ENCODE assay signal across 9 mouse cellular contexts in genomic region chr2:167538671-167539306, GRCm38 (mm10). TPM values are rescaled to one million over a fixed set of nuclear protein-coding genes. Genes with fewer than 3 reads are reported as not detected.
A peak's percentile ranks its signal among the peaks of the same experiment; 100 is the strongest.
DNase-seq lines count a peak whose midpoint lies in the region; ATAC-seq lines count a peak whose summit lies in the region.
"Had no signal": no experiment of that assay in that cellular context is flagged by ENCODE, and none has a peak within 500 bp of the region (broad histone marks: within the 10 kb centered on the region; RNA-seq: fewer than 3 reads in every experiment).

No protein-coding gene starts in this region.

- H3K4me3 ChIP-seq in heart, embryonic 14.5 days (ENCODE audit: control insufficient read depth in 1 of 2, insufficient read depth in 1 of 2, low read depth in 1 of 2, low read length in 2 of 2), result peak overlapping the region; percentile 55 to 73
- peak overlapping the region; percentile 51 for H3K4me3 ChIP-seq in liver, embryonic 15.5 days (replicated peaks)

- H3K36me3 ChIP-seq in heart, embryonic 14.5 days (ENCODE audit: control insufficient read depth, insufficient read depth, low read length), result peaks cover 14% of the 10 kb centered on the region; the same call in 1 of the 2 replicates
- H3K36me3 ChIP-seq in liver, embryonic 15.5 days (replicated peaks), result no peaks in the 10 kb centered on the region

- peak; percentile 53 for DNase-seq in kidney, postnatal 10 days
- no peak for DNase-seq in kidney, adult 9 months
- DNase-seq in adrenal gland, postnatal 10 days, result peak; percentile 77
- no peak for DNase-seq in layer of hippocampus, adult 8-10 months (ENCODE audit: low spot score in 2 of 2)
- no peak for DNase-seq in cerebellum, adult 18-20 months

- peaks cover 16% of the 10 kb centered on the region for H3K27me3 ChIP-seq in heart, embryonic 14.5 days (ENCODE audit: control insufficient read depth, insufficient read depth, low read length)
- peaks cover 72% of the 10 kb centered on the region for H3K27me3 ChIP-seq in liver, embryonic 15.5 days

- peaks cover 32 to 49% of the 10 kb centered on the region in 2 experiments for H3K4me1 ChIP-seq in heart, embryonic 14.5 days (ENCODE audit: control insufficient read depth in 2 of 2, insufficient read depth in 2 of 2, low read length in 2 of 2)
- peaks cover 57% of the 10 kb centered on the region for H3K4me1 ChIP-seq in liver, embryonic 15.5 days (replicated peaks)

- H3K9me3 ChIP-seq in heart, embryonic 14.5 days (ENCODE audit: control insufficient read depth, low read length), result no peaks in the 10 kb centered on the region
- no peaks in the 10 kb centered on the region for H3K9me3 ChIP-seq in liver, embryonic 15.5 days (replicated peaks)
- H3K9me3 ChIP-seq: megakaryocyte, embryonic 14.5 days had no signal

- peak overlapping the region; percentile 94 for H3K4me2 ChIP-seq in heart, embryonic 14.5 days (ENCODE audit: low read length)
- peak overlapping the region; percentile 69 for H3K4me2 ChIP-seq in liver, embryonic 15.5 days

- H3K9ac ChIP-seq in heart, embryonic 14.5 days (ENCODE audit: low read length), result peak overlapping the region; percentile 71
- 0 out of 2 replicates have a peak overlapping the region, but pooled peaks have one; percentile 4 for H3K9ac ChIP-seq in liver, embryonic 15.5 days

- ATAC-seq in heart, embryonic 14.5 days (ENCODE audit: insufficient number of reproducible peaks, insufficient read depth, low FRiP score, low read depth), result no peak
- ATAC-seq in liver, embryonic 15.5 days (ENCODE audit: insufficient read depth), result no peak
- no peak for ATAC-seq in granulocyte monocyte progenitor cell, adult 5-6 weeks (replicated peaks; ENCODE audit: poor library complexity, severe bottlenecking)

- WGBS in heart, embryonic 14.5 days, result 41% methylated on average over 27 of the region's 34 CpGs
- 42% methylated on average over 34 of the region's 34 CpGs for whole genome bisulfite sequencing in liver, embryonic 15.5 days (ENCODE audit: insufficient replicate concordance)

- H3K27ac ChIP-seq in heart, embryonic 14.5 days (replicated peaks in 1 of 2; ENCODE audit: control insufficient read depth in 1 of 2, insufficient read depth in 1 of 2, low read depth in 2 of 2, low read length in 2 of 2), result 0 out of 4 replicates have a peak overlapping the region, but pooled peaks of 1 of the 2 experiments have one; percentile 38
- no peak overlapping the region for H3K27ac ChIP-seq in liver, embryonic 15.5 days (replicated peaks)

RNA-seq across cellular contexts. Expression of gene Snai1, which starts 0.8 kb away (rescaled TPM):
- total RNA-seq in adrenal gland, postnatal 10 days (2021), result 1 to 10 TPM; 6.2 to 8.5 TPM
- 11.8 and 12.5 TPM in 2 replicates for polyA plus RNA-seq in heart, embryonic 14.5 days (2014; fragmentation: Nextera tagmentation; extraction: Ambion mirVana)
- polyA plus RNA-seq in liver, embryonic 15.5 days (2015; fragmentation: Nextera tagmentation; extraction: Ambion mirVana), result 1.6 and 1.9 TPM in 2 replicates
- 1 to 10 TPM in 1 of 4 experiments, under 1 TPM in 3; 0.28 to 1.1 (median 0.53) TPM for total RNA-seq in layer of hippocampus, adult 8-10 months (2022)
- not detected in 2 replicates for total RNA-seq in granulocyte monocyte progenitor cell, adult 5-6 weeks (2014; fragmentation: Nextera tagmentation)
- not detected in 2 replicates for total RNA-seq in granulocyte monocyte progenitor cell, adult 5-6 weeks (2017)

RNA-seq across cellular contexts. Expression of gene Spata2, which starts 46.1 kb away (rescaled TPM):
- 10 to 100 TPM; 26.5 to 28.9 TPM for total RNA-seq in adrenal gland, postnatal 10 days (2021)
- polyA plus RNA-seq in heart, embryonic 14.5 days (2014; fragmentation: Nextera tagmentation; extraction: Ambion mirVana), result 11.7 and 11.9 TPM in 2 replicates
- polyA plus RNA-seq in liver, embryonic 15.5 days (2015; fragmentation: Nextera tagmentation; extraction: Ambion mirVana), result 8.1 and 8.3 TPM in 2 replicates
- total RNA-seq in layer of hippocampus, adult 8-10 months (2022), result 10 to 100 TPM; 70.1 to 86.1 (median 77.0) TPM
- 11.5 and 24.7 TPM in 2 replicates for total RNA-seq in granulocyte monocyte progenitor cell, adult 5-6 weeks (2014; fragmentation: Nextera tagmentation)
- total RNA-seq in granulocyte monocyte progenitor cell, adult 5-6 weeks (2017), result 7.4 and 8.1 TPM in 2 replicates

RNA-seq across cellular contexts. Expression of gene Rnf114, which starts 46.3 kb away (rescaled TPM):
- total RNA-seq in adrenal gland, postnatal 10 days (2021), result 10 to 100 TPM; 51.0 to 55.9 TPM
- 67.1 and 68.5 TPM in 2 replicates for polyA plus RNA-seq in heart, embryonic 14.5 days (2014; fragmentation: Nextera tagmentation; extraction: Ambion mirVana)
- 35.3 and 38.2 TPM in 2 replicates for polyA plus RNA-seq in liver, embryonic 15.5 days (2015; fragmentation: Nextera tagmentation; extraction: Ambion mirVana)
- total RNA-seq in layer of hippocampus, adult 8-10 months (2022), result 10 to 100 TPM; 52.1 to 56.4 (median 52.9) TPM
- total RNA-seq in granulocyte monocyte progenitor cell, adult 5-6 weeks (2014; fragmentation: Nextera tagmentation), result 39.8 and 49.3 TPM in 2 replicates
- total RNA-seq in granulocyte monocyte progenitor cell, adult 5-6 weeks (2017), result 24.3 and 25.7 TPM in 2 replicates

Comparison
In these comparisons a context has a peak if more than half of its experiments do, and no peak if none do; other contexts are left out.
1. DNase-seq: peak in kidney, postnatal 10 days (single experiment) and adrenal gland, postnatal 10 days (single experiment); none in kidney, adult 9 months (single experiment), layer of hippocampus, adult 8-10 months (0 of 2) and cerebellum, adult 18-20 months (0 of 2).